Mouse (Mus musculus): ENCODE data around the gene 9230104L09Rik.
A peak's percentile ranks its signal among the peaks of the same experiment; 100 is the strongest.

The 9230104L09Rik gene

DNA sequence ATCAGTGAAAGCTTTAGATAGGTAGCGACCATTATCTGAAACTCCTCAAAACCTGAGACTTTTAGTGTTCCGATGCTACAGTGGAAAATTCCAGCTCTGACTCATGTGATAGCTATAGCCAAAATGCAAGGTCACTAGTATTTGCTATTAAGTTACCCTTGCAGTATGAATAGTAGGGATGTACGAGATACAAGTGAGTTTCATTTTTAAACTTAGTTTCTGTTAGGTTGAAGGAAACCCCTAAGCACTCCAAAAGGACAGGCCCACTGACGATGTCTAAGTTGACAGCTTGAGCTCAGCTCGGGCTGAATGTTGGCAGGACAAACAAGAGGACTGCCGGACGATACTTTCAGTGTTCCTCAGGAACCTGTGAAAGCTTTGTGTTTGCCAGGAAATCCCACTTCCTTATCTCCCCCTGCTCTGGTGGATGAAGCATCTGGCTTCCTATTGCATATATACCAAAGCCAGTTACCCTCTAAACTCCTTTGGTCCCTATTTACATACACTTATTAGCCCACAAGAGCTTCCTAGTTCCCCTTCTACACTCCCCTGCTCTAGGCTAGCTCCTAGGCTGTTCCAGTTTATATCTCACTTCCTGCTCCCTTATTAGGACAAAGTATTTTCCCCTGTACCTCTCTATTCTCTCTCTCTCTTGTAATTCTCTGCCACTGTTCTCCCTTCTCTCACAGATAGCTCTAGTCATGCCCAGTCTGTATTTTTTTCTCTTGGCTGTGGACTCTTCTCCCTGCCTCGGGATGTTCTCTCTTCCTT lies 8.0 kb downstream of the 9230104L09Rik start:
- no peak for DNase-seq

DNA sequence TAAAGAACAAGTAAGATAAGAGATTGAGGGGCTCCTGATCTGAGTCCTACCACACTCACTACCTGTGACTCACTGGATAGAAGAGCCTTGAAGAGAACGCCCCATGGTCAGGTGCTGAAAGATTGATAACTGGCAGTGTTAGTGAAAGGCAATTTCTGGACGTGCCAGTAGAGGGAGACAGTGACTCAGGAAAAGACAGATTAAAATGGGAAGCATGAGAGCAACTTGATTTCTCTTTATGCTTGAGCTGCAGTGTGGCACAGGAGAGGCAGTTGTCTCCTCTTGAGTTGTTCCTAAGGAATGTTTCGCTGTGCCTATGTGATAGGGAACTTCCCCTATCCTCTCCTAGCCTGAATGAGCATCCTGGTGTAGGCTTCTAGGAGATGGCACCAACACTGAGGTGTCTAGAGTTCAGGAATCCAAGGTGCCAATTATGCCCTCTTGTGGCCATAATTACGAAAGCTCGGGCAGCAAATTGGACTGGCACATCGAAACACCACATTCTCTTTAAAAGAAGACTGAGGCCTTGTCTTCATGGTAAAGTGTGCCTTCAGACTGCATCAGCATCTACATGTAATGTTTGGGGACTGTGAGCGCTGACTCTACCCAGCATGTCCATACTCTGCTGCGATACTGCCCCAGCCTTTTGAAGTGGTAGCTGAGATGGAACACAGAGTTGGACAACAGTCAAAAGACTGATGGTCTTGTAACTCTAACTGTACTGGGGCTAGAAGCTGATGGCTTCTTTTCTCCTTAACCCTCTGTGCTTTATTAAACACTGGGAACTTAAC lies 13.5 kb downstream of the 9230104L09Rik start:
- peak; percentile 38 to 80 for DNase-seq

DNA sequence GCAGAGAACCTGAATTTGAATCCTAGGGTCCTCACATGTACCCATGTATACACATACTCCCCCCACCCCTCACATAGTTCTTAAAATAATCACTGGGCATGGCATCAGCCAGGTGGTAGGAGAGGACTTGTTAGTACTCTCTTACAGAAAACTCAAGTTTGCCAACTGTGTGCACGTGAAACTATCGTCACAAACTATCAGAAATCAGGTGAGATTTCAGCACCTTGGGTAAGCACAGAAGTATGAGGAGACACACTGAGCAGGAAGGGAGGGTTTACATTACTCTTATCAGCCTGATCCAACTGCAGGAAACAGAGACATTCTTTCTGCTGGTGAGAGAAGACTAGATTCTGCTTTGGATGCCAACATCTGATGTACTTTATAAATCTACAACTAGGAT lies 25.6 kb downstream of the 9230104L09Rik start:
- no peak for DNase-seq

DNA sequence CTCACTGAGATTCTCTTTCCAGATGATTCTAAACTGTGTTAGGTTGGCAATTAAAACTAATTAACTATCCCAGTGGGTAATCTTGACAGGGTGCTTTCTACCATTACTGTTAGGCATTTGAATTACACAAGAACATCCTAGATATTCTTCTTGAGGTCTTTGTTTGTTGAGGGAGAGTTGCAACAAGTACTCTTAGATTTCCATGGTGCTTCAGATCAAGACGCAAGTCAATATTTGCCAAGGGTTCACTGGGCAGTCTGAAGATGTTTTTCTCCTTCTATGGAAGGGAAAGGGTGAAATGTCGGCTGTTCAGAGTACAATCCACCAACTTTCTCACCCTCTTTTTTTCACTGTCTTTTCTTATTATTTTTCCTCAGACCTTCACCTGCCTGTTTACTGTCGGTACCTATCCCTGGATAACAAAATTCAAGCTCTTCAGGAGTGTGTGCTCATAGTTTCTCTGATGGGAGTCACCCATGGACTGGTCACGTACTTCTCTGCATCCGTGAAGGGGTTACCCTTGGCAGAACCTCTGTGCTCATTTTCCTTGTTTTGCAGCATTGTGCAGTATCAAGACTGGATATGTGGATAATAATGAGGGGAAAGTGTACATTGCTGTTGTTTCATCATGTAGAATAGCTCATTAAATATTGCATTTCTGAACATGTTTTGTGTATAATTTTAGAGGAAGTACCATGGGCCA lies 26.6 kb downstream of the 9230104L09Rik start:
- DNase-seq, result no peak

DNA sequence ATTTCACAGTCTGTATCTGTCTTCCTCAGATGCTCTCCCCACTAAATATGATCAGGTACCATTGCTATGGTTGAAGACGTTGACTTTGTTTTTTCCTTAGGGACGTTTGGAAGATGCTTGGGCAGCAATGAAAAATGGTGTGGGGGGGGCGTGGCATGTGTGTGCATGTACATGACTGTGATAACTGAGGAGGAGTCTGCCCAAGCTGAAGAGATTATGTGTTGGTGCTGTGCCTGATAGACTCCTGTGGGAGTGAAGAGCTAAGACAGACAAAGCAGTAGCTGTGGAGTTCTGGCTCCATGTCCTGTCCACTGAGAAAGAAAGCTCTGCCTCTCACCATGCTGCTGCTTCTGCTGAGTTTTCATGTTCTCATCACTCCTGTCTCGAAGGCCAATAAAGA lies 29.9 kb downstream of the 9230104L09Rik start, which contains the start of gene Cst9:
Gene Cst9, plus strand, starts transcription at position 236 of the 400 bp plus-strand sequence.
- no peak for DNase-seq

DNA sequence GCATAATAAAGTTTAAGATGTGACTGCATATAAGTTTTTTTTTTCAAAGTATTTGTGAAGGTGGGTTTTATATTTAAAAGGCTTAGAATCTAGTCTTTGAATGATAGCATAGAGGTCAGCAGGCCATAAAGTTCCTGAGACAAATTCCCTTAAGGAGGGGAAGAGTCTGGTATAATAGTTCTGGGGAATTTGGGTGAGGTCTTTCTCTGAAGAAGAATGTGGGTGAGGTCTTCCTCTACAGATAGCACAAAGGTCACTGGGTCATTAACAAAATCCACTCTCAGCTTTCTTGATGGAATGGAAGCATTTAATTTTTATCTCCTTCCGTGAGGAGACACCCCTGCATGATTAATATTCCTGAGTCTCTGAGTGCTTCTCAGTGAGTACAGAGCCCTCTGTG lies 38.9 kb downstream of the 9230104L09Rik start:
- DNase-seq, result no peak

DNA sequence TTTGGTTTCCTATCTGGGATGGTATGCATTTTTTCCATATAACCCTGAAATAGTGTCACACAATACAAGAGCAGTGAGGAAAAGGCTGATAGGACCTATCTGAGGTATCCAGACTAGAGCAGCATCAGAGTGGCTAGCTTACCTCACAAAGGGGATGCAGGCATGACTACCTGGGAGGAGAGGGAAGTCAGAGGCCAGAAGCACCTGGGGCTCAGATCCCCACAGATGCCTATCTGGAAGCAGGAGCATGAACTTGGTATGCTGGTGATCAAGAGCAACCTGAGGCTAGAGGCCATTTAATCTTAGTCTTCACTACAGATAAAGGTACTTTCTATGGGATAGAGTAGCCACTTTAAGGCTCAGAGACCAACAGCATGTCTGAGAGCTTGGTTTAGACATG lies 44.9 kb downstream of the 9230104L09Rik start, which contains the start of gene Cst13:
Gene Cst13, plus strand, starts transcription at position 173 of the 400 bp plus-strand sequence.
- DNase-seq, result no peak

DNA sequence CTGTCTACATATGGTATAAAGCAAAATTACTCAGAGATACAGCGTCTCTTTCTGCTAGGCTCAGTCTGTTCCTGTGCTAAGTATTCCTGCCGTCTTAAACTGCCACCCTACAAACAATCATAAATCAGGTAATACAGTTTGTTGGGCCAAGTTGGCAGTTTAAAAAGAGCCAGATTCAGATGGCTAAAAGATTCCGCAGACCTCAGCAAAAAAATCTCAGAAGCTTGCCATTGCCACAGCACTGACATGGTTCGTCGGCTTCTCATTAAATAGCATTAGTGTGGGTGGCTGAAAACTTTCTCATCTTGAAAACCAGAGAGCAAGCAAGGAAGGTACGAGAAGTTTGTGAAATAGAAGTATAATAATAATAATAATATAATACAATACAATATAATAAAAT lies 58.1 kb downstream of the 9230104L09Rik start:
- no peak for DNase-seq

DNA sequence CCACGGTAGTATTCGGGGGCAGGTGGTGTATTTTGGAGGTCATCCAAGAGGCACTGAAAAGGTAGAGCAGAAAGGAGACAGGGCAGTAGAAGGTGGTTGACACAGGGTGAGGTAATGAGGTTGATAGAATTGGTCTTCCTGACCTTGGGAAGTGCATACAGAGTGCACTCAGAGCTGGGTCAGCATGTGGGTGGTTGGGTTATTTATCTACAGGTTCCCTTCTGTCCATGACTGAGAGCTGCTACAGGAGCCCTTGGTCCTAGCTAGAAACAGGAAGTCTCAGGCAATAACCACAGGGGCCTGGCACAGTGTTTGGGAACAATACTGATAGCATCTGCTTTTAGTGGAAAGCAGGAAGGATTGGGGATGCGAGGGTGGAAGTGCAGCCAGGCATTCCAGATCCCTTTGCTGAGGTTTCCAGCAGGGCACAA lies 63.3 kb downstream of the 9230104L09Rik start:
- DNase-seq, result no peak

DNA sequence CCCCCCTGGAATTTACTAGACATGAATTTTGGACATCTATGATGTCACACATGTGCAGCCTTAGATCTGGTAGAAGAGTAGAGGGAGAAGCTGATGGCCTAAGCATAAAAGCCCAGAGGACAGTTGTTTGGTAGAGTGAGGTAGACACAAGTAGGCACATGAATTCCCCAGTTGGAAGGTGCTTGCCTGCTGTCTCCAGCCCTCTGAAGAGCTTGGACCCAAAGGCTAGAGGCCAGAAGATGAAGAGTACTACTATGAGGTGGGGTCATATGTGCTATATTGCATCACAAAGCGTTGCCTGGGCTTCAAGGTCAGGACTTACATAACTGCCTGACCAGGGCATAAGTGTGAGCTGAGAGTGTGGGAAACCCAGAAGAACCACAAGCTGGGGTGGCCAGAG lies 66.4 kb downstream of the 9230104L09Rik start, which contains the start of gene Cst8:
Gene Cst8, plus strand, starts transcription at position 301 of the 400 bp plus-strand sequence.
- DNase-seq, result no peak

Measured in spleen, adult 18-20 months (tissue).